Mouse (Mus musculus) skeletal muscle tissue, adult 2 months (tissue): Measurements from ENCODE around the gene Timeless.
"Not testable (repeated sequence)": the region's sequence is repeated elsewhere in the genome, so short reads cannot be mapped to it uniquely, and the experiment has no call there.

Experiments used
- DNase-seq: peaks from one replicate; pipeline ENCODE4 v3.0.0-alpha.2; 2012; ENCODE audit warnings: low read depth, low spot score

The Timeless gene

GRCm38 (mm10) chr10:128231697-128232419 is at the start of gene Timeless:
Timeless (plus strand) TSS chr10:128232065.
- DNase-seq = peak; percentile 54

DNA sequence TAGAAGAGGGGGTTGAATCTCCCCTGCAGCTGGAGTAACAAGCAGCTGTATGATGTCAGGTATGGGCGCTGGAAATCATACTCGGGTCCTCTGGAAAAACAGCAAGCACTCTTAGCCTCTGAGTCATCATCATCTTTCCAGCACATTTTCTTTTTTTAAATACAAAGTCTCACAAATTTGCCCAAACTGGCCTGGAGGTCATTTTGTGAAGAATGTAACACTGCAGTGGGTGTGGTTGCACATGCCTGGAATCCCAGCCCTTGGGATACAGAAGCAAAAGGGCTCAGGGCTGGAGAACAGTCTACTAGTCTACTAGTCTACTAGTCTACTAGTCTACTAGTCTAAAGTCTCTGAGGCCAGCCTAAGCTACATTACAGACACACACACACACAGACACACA is 47.6 kb upstream of the Timeless start:
- peak; percentile 29 for DNase-seq

GRCm38 (mm10) chr10:128185277-128185940 is 46.5 kb upstream of the Timeless start:
- DNase-seq = peak; percentile 67

- DNase-seq = peak; percentile 90
Observed at GRCm38 (mm10) chr10:128185959-128186358, 45.9 kb upstream of the Timeless start.

- DNase-seq = no peak
Observed at GRCm38 (mm10) chr10:128187181-128187605, 44.7 kb upstream of the Timeless start.

DNA sequence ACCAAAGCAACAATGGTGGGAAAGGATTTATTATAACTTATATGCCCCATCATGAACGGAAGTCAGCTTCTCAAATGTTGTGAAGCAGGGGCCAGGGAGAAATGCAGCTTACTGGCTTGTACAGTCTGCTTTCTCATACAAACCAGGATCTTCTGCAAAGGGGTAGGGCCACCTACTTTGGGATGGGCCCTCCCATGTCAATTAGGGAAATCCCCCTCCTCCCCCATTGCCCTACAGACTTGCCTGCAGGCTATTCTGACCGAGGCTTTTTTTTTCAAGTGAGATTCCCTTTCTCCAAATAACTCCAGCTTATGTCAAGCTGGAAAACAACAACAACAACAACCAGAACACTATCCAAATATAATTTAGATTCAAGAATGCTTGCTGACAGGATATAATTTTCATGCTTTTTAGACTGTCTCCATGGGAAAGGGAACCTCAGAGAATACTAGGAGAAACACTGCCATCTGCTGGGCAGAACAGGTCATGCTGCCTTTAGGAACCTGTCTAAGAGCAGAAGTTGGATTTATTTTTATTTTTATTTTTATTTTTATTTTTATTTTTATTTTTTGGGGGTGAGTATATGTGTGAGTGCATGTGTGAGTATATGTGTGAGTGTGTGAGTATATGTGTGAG is 43.5 kb upstream of the Timeless start:
- DNase-seq = peak; percentile 66

DNA sequence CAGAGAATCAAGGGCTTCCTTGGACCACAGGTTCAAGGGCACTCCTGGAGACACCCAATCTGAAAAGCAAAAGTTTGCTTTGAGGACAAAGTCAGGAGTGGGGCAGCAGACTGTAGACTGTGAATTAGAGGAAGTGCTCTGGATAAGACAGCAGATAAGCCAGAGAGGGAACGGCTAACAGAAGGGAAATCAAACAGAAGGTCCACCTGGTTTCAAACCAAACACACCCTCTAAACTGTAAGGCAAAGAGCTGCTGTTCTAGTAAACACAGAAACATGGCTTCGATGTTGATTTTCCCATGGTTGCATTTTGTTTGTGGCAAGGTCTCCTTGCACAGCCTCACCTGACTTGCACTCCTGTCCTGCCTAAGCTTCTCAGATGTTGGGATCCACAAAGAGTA is 40.4 kb upstream of the Timeless start:
- no peak for DNase-seq

DNA sequence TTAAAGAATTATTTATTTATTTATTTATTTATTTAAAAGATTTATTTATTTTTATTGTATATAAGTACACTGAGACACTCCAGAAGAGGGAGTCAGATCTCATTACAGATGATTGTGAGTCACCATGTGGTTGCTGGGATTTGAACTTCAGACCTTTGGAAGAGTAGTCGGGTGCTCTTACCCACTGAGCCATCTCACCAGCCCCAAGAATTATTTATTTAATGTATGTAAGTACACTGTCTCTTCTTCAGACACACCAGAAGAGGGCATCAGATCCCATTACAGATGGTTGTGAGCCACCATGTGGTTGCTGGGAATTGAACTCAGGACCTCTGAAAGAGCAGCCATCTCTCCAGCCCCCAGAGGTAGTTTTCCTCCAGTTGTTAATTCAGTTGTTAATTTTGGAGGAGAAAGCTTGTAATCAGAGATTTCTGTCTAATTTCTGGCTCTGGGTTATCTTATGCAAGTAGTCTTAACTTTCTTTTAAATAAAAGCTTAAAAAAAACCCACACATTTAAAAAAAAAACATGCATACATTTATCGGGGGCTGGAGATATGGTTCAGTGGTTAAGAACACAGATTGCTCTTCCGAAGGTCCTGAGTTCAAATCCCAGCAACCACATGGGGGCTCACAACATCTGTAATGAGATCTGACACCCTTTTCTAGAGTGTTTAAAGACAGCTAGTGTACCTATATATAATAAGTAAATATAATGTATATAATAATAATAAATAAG is 39.7 kb upstream of the Timeless start:
- DNase-seq = not testable (repeated sequence)

- no peak for DNase-seq
Observed at GRCm38 (mm10) chr10:128193113-128193512, 38.8 kb upstream of the Timeless start.

GRCm38 (mm10) chr10:128194024-128194550 is 37.8 kb upstream of the Timeless start, which contains the start of gene Gls2:
Gls2 (plus strand) TSS chr10:128194457.
- DNase-seq = peak; percentile 88

GRCm38 (mm10) chr10:128194551-128195461 is 37.1 kb upstream of the Timeless start:
- no peak for DNase-seq

DNA sequence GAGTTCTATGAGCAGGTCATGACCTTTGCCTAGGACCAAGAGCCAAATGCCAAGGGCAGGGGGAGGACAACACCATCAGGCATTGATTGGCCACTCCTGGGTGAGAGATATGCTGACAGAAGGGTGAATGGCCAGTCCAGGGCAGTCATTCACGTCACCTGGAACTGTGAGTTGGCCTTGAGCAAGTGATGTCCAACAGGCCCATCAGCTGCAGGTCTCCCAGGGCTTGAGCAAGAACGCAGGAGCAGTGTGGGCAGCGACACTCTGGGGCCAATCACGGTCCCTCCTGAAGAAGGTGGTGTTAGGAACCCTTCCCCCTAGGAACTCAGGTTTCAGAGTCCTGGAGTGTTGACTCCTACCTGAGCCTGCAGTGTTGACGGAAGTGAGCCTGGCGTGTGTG is 30.0 kb upstream of the Timeless start:
- no peak for DNase-seq

- DNase-seq = no peak
Observed at GRCm38 (mm10) chr10:128204941-128205340, 26.9 kb upstream of the Timeless start.

GRCm38 (mm10) chr10:128208326-128208725 is 23.5 kb upstream of the Timeless start:
- DNase-seq = no peak

DNA sequence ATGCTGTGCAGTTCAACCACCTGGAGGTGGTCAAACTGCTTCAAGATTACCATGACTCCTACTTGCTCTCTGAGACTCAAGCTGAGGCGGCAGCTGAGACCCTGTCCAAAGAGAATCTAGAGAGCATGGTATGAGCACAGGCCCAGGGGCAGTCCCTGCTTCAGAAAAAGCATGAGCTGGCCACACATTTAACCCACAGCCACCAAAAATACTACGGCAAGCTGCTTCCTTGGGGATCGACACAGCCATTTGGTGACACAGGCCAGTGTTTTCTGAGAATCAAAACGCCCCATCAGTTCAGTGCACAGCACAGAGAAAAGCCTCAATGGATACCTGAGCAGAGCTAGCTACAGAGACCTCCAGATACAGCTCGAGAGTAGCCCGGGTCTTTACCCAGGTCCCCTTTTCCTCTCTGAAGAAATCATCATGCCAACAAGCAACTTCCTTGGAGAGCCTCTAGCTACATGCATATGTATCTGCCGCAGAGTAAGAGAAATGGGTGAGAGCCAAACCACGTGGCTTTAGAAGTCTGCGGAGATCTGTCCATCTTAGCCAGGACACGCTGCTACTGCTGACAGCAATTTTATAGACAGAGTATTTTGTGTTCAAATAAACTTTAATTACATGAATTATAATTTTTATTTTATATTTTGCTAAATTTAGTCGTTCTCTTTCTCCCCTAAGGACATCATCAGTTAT is 22.4 kb upstream of the Timeless start:
- DNase-seq = no peak

DNA sequence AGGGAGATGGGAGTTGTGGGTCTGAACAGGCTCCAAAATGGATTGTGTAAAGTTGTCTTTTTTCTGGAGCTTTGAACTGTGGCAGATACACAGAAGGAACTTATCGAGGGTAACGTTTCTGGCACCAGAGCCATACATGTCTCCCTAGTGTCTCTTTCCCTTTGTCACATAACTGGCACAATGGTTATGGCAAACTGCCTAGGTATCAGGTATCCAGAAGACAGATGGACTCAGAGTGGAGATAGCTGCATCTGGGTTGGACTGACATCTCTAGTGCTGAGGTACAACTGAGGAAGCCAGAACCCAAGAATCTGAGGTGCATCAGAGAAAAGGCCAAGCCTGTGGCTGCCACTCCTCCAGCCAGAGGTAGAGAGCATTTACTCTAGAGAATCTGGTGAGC is 21.7 kb upstream of the Timeless start:
- DNase-seq = no peak

DNA sequence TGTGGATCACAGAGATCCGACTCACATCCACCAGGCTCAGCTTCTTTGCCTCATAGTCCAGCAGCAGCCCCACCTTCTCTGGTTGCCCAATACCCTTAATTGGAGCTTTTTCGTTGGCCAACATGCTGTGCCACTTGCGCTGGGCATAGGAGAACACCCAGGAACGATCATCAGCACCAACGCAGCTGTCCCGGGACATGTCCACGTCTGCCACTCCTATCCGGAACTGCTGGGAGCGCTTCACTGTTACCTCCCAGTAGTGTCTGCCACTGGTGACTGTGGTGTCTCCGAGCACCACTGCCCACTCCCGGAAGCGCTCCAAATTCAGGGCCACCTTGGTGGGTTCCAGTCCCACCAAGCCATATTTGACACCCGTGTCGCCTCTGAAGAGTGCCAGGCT is 20.9 kb upstream of the Timeless start:
- DNase-seq = no peak

GRCm38 (mm10) chr10:128211390-128212108 is 20.3 kb upstream of the Timeless start, which contains the start of gene Spryd4:
Spryd4 (minus strand) TSS chr10:128211807.
- DNase-seq = peak; percentile 78

DNA sequence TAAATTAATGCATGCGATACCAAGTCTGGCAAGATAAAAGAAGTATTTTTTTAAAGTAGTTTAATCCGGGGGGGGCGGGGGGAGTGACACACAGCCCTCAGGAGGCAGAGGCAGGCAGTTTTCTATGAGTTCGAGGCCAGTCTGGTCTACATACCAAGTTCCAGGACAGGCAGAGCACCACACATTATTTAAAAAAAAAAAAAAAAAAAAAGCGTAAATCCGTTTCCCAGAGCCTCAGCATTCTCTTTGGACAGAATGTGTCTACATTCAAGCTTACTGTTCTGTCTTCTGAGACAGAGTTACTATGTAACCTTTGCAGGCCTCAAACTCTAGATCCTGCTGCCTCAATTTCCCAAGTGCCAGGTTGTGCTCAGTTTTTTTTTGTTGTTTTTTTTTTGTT is 19.7 kb upstream of the Timeless start:
- no peak for DNase-seq
